Mouse (Mus musculus): ENCODE measurements around the gene Adamts16.
"Not testable (repeated sequence)": the region's sequence is repeated elsewhere in the genome, so short reads cannot be mapped to it uniquely, and the experiment has no call there.

Adamts16 gene

GRCm38 (mm10) chr13:70841421-70841904 is at the start of gene Adamts16:
TSS of gene Adamts16 (minus strand) at chr13:70841811.
- DNase-seq = no peak

DNA sequence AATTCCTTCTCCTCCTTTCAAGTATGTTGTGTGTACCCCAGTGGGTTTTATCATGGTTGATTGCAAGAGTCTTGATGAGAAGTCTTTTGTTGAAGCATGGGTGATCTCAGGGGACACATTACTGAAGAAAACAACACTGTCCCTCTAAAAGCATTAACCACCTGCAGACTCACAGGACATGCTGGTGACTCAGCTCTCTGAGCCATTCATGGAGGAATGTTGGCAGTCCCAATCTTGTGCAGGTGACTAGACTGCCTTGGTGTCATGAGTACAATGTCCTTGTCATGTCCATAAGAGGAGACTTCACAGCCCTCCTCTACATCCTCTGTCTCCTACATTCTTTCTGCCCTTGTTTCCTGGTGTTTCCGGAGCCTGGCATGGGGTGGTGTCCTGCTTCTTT is 45.5 kb upstream of the Adamts16 start:
- DNase-seq = no peak

DNA sequence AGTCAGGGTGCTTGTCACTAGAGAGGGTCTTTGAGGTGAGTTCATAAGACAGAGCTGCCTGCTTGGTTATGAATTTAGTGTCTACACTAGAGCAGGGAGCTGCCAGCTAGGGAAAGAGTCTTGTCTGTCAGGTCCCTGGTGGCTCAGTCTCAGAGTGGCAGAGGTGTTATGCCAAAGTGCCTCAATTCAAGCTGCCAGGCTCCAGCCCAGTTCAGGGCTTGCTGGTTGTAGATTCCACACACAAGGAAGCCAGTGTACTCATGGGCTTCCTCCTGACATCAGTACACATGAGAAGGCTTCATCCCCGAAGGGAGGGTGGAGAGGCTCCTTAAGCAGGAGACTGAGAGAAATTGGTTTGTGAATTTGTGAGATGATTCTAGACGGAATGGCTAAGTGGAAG is 43.4 kb upstream of the Adamts16 start:
- DNase-seq = no peak

GRCm38 (mm10) chr13:70883891-70884890 is 42.6 kb upstream of the Adamts16 start:
- no peak for DNase-seq

DNA sequence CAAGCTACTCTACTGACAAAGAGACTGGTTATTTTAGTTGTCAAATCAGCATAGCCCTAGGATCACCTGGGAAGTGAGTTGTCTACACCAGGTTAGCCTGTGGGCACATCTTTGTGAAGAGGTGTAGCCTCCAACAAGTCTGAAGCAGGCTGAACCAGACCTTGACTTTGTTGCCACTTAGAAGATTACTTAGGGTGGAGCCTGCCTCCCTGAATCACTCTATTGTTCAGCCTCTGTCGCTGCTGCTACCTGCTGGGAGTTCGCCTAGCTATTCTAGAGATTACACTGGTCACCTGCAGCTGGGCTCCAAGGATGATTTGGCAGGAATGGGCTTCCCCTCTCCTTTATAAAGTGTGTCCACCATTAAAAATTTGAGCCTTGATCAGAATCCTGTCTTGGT is 38.4 kb upstream of the Adamts16 start:
- not testable (repeated sequence) for DNase-seq

GRCm38 (mm10) chr13:70877550-70877913 is 35.9 kb upstream of the Adamts16 start:
- DNase-seq = no peak

DNA sequence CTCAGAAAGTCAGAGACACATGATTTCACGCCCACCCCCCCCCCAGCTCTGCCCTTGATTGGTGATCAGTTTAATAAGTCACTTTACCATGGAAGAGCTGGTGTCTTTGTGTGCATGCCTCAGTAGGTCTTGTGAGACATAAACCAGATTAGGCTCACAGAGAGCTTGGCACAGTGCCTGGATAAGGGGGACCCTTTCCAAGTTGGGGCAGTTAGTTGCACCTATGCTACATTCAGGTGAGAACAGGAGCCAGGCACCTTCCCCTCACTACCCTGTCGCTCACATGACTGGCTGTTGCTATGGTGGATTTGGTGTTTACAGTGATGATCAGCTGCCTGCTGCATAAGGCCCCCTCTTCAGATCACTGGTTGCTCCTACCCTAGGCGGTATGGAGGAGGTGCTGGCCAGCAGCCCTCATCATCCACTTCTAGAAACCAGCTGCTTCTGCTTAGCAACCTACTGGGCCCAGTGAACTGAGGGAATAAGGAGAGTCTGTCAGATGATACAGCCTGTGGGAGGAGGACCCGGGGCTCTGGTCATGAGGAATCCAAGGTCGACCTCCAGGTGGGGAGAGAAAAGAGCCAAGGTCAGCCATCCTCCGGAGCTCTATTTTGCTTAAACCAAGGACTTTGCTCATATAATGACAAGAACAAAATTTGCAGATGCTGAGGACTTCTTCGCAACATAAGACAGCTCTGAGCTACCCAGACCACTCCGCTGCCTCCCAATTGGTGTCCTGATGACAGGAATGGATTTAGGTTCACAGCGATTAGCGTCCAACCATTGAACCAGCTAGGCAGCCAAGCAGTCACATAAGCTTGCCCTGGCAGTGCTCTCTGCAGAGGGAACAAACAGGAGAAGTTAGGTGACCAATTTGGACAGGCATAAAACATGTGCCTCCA is 35.3 kb upstream of the Adamts16 start:
- no peak for DNase-seq

GRCm38 (mm10) chr13:70875411-70875949 is 33.9 kb upstream of the Adamts16 start:
- DNase-seq = no peak

DNA sequence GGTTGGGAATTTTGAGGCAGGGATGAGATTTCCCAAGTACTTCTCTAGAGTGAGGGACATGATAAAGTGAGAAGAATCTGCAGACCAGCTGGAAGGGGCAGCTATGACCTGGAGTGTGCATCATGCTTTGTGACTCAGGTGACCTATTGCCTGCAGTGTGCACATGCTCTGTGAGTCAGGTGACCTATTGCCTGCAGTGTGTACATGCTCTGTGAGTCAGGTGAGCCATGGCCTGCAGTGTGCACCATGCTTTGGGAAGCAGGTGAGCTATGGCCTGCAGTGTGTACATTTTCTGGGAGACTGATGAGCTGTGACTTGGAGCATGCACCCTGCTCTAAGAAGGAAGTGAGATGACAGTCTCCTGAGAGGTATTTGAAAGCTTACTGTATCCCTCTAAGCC is 33.1 kb upstream of the Adamts16 start:
- no peak for DNase-seq

GRCm38 (mm10) chr13:70873851-70874250 is 32.2 kb upstream of the Adamts16 start:
- DNase-seq = peak; percentile 53

- DNase-seq = no peak
Observed at GRCm38 (mm10) chr13:70871049-70871448, 29.4 kb upstream of the Adamts16 start.

- peak; percentile 79 for DNase-seq
Observed at GRCm38 (mm10) chr13:70866971-70867625, 25.5 kb upstream of the Adamts16 start.

GRCm38 (mm10) chr13:70865867-70866266 is 24.3 kb upstream of the Adamts16 start:
- DNase-seq = no peak

- DNase-seq = no peak
Observed at GRCm38 (mm10) chr13:70862162-70862908, 20.7 kb upstream of the Adamts16 start.

DNA sequence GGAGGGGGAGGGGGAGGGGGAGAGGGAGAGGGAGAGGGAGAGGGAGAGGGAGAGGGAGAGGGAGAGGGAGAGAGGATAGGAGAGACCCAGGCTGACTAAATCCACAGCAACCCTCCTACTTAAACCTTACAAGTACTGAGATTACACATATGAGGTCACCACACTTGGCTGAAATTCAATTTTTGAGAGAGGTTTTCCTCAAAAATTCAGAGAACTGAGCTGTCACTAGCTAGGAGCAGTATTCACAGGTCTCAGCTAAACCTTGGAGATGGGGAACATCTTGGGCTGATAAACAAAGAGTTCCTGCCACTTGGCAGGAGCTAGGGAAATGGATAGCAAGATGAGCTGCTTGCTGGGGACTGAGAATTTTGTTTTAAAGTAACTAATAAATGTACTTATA is 12.0 kb upstream of the Adamts16 start:
- DNase-seq = no peak

DNA sequence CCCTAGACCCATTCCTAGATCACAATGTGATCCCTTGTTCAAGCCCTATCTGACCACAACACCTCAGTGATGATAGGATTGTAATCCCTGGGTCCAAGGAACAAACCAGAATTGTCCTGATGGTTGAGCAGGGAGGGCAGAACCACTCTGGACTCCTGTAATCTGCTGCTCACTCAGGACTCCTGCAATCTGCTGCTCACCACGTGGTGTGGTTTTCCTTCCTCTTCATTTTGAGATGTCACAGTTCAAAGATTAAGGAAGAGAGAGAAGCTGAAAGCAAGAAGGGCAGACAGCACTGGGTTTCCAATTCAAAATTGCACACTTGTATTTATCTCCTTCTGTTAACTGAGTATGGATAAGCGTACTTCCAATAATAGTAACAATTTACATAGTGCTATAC is 5.3 kb upstream of the Adamts16 start:
- DNase-seq = no peak

GRCm38 (mm10) chr13:70845526-70845925 is 3.9 kb upstream of the Adamts16 start:
- peak; percentile 69 for DNase-seq

DNA sequence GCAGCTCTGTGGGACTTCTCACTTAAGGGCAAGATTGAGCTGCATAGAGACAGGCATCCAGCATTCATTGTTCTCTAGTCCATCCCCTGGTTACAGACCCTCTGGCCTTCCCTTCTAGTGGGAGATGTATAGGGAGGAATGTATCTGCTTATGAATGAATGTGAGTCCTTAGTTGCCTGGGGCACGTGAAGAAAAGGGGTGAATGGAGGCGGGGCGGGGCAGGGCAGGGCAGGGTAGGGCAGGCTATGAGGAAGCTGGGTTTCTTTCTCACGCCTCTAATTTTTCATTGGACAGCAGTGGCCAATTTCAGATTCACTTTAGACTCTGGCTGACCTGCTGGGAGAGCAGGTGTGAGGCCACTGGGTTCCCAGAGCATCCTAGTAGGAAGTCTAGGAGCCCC is 515 bp upstream of the Adamts16 start:
- DNase-seq = no peak

DNA sequence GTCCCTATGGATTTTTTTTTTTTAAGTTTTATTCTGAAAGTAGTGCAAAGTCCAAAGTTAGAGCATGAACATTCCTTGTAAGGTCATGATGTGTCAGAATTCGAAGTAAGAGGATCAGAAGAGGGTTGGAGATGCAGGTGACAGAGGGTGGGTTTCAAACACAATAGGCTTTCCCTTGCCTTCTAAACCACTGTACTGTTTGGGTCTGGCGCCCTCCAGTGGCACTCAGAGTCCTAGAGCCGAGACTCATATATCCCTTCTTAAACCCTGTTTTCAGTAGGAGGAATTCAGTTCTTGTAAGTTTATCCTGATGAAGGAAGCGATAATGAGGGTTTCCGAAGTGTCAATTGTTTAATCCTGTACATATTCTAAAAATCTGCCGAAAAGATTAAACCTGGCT is 1.4 kb downstream of the Adamts16 start:
- DNase-seq = peak; percentile 74

- DNase-seq = peak; percentile 20
Observed at GRCm38 (mm10) chr13:70837571-70837970, 4.0 kb downstream of the Adamts16 start.

- DNase-seq = no peak
Observed at GRCm38 (mm10) chr13:70836246-70836645, 5.4 kb downstream of the Adamts16 start.

Data from kidney, adult 9 months (tissue).